ENCODE assay signal across 16 mouse cellular contexts in genomic region chr19:5459019-5459418, GRCm38 (mm10). TPM values are rescaled to one million over a fixed set of nuclear protein-coding genes. Genes with fewer than 3 reads are reported as not detected.
DNase-seq lines count a peak whose midpoint lies in the region; ATAC-seq lines count a peak whose summit lies in the region.
"Had no signal": no experiment of that assay in that cellular context is flagged by ENCODE, and none has a peak within 500 bp of the region (broad histone marks: within the 10 kb centered on the region; RNA-seq: fewer than 3 reads in every experiment).

No protein-coding gene starts in this region.

- no peak overlapping the region for H3K4me2 ChIP-seq in heart, embryonic 11.5 days

- H3K4me3 ChIP-seq in heart, embryonic 11.5 days (ENCODE audit: low read depth, low read length), result no peak overlapping the region

- DNase-seq in heart, postnatal 10 days, result peak; percentile 43 to 54
- DNase-seq in left cerebral cortex, postnatal 14 days (ENCODE audit: low spot score in 2 of 2), result peak; percentile 51 to 81
- no peak for DNase-seq in left cerebral cortex, postnatal 4 days
- DNase-seq in adipocyte (ENCODE audit: low spot score), result peak; percentile 81
- DNase-seq in layer of hippocampus, postnatal 36 days, result peak; percentile 56 to 61
- DNase-seq in thymus, postnatal 0 days (ENCODE audit: low spot score), result no peak
- DNase-seq: embryo, embryonic 11 days; thymus, adult 2 months had no signal

- H3K4me1 ChIP-seq in heart, embryonic 11.5 days (ENCODE audit: control insufficient read depth, insufficient read depth, low read length), result peaks cover 28% of the 10 kb centered on the region

- H3K36me3 ChIP-seq in heart, embryonic 11.5 days (ENCODE audit: control insufficient read depth, insufficient read depth, low read length), result no peaks in the 10 kb centered on the region

- no peak overlapping the region for H3K9ac ChIP-seq in heart, embryonic 11.5 days (ENCODE audit: low read depth, low read length)

- WGBS in heart, embryonic 11.5 days (ENCODE audit: insufficient replicate concordance), result 54% methylated on average over 7 of the region's 7 CpGs

- no peaks in the 10 kb centered on the region for H3K9me3 ChIP-seq in heart, embryonic 11.5 days (replicated peaks; ENCODE audit: control insufficient read depth, low read length)

- intact Hi-C loops in heart, postnatal 10 days (cut with DNase I), result no loop called here
- intact Hi-C loops in left cerebral cortex, postnatal 14 days (cut with DNase I), result no loop called here
- intact Hi-C loops in left cerebral cortex, postnatal 4 days (cut with DNase I), result no loop called here

- H3K27me3 ChIP-seq in heart, embryonic 11.5 days (ENCODE audit: control insufficient read depth, insufficient read depth, low read length), result no peaks in the 10 kb centered on the region

- no peak for ATAC-seq in heart, embryonic 11.5 days (replicated peaks; ENCODE audit: insufficient number of reproducible peaks, low FRiP score, low TSS enrichment)
- ATAC-seq in megakaryocyte progenitor cell, adult 5-6 weeks (replicated peaks; ENCODE audit: poor library complexity), result no peak
- ATAC-seq: inflammation-experienced regulatory T-cells, adult 6 months had no signal

- H3K27ac ChIP-seq in heart, embryonic 11.5 days (ENCODE audit: low read depth, low read length), result no peak overlapping the region
- H3K27ac ChIP-seq: macrophage had no signal

RNA-seq across cellular contexts. Expression of gene Ccdc85b, which starts 1.3 kb away (rescaled TPM):
- 10 to 100 TPM; 12.5 to 14.5 TPM for total RNA-seq in heart, postnatal 10 days (2021)
- polyA plus RNA-seq in heart, embryonic 11.5 days (2014; fragmentation: Nextera tagmentation; extraction: Ambion mirVana), result 8.1 and 10.0 TPM in 2 replicates
- 10 to 100 TPM; 25.8 to 26.3 TPM for total RNA-seq in left cerebral cortex, postnatal 14 days (2021)
- total RNA-seq in left cerebral cortex, postnatal 4 days (2021), result 10 to 100 TPM; 20.8 to 21.6 TPM
- 10 to 100 TPM; 34.8 to 38.3 TPM for total RNA-seq in layer of hippocampus, postnatal 36 days (2021)
- polyA plus RNA-seq in thymus, postnatal 0 days (2015; fragmentation: Nextera tagmentation; extraction: Ambion mirVana), result 7.3 and 8.2 TPM in 2 replicates
- total RNA-seq in megakaryocyte progenitor cell, adult 5-6 weeks (2015), result 0.99 and 1.2 TPM in 2 replicates
- total RNA-seq in megakaryocyte progenitor cell, adult 5-6 weeks (2017), result 2.5 and 3.0 TPM in 2 replicates

RNA-seq across cellular contexts. Expression of gene Fibp, which starts 1.4 kb away (rescaled TPM):
- total RNA-seq in heart, postnatal 10 days (2021), result 10 to 100 TPM; 90.2 to 91.5 TPM
- polyA plus RNA-seq in heart, embryonic 11.5 days (2014; fragmentation: Nextera tagmentation; extraction: Ambion mirVana), result 73.6 and 79.8 TPM in 2 replicates
- 10 to 100 TPM; 82.9 to 86.6 TPM for total RNA-seq in left cerebral cortex, postnatal 14 days (2021)
- 100 to 1,000 TPM; 124 to 139 TPM for total RNA-seq in left cerebral cortex, postnatal 4 days (2021)
- 10 to 100 TPM; 85.5 to 86.3 TPM for total RNA-seq in layer of hippocampus, postnatal 36 days (2021)
- 104 and 112 TPM in 2 replicates for polyA plus RNA-seq in thymus, postnatal 0 days (2015; fragmentation: Nextera tagmentation; extraction: Ambion mirVana)
- 50.2 and 73.5 TPM in 2 replicates for total RNA-seq in megakaryocyte progenitor cell, adult 5-6 weeks (2015)
- 107 and 197 TPM in 2 replicates for total RNA-seq in megakaryocyte progenitor cell, adult 5-6 weeks (2017)

RNA-seq across cellular contexts. Expression of gene Ctsw, which starts 9.3 kb away (rescaled TPM):
- under 1 TPM; 0.41 to 0.45 TPM for total RNA-seq in heart, postnatal 10 days (2021)
- polyA plus RNA-seq in heart, embryonic 11.5 days (2014; fragmentation: Nextera tagmentation; extraction: Ambion mirVana), result 0.84 and 0.86 TPM in 2 replicates
- 1 to 10 TPM; 2.2 to 2.7 TPM for total RNA-seq in left cerebral cortex, postnatal 14 days (2021)
- 1 to 10 TPM; 1.3 to 2.1 TPM for total RNA-seq in left cerebral cortex, postnatal 4 days (2021)
- not detected for total RNA-seq in layer of hippocampus, postnatal 36 days (2021)
- polyA plus RNA-seq in thymus, postnatal 0 days (2015; fragmentation: Nextera tagmentation; extraction: Ambion mirVana), result 42.8 and 43.0 TPM in 2 replicates
- total RNA-seq in megakaryocyte progenitor cell, adult 5-6 weeks (2015), result 0.47 and 0.83 TPM in 2 replicates
- total RNA-seq in megakaryocyte progenitor cell, adult 5-6 weeks (2017), result 0.44 and 0.79 TPM in 2 replicates
- total RNA-seq: gastrocnemius, adult 18-20 months had no signal

RNA-seq across cellular contexts. Expression of gene Fosl1, which starts 11.7 kb away (rescaled TPM):
- not detected for total RNA-seq in heart, postnatal 10 days (2021)
- not detected in 2 replicates for polyA plus RNA-seq in heart, embryonic 11.5 days (2014; fragmentation: Nextera tagmentation; extraction: Ambion mirVana)
- not detected for total RNA-seq in left cerebral cortex, postnatal 14 days (2021)
- not detected for total RNA-seq in left cerebral cortex, postnatal 4 days (2021)
- not detected for total RNA-seq in layer of hippocampus, postnatal 36 days (2021)
- polyA plus RNA-seq in thymus, postnatal 0 days (2015; fragmentation: Nextera tagmentation; extraction: Ambion mirVana), result 0.47 TPM in 1 of 2 replicates, not detected in the other
- total RNA-seq in megakaryocyte progenitor cell, adult 5-6 weeks (2015), result 0.47 and 0.98 TPM in 2 replicates
- total RNA-seq in megakaryocyte progenitor cell, adult 5-6 weeks (2017), result 1.2 TPM in 1 of 2 replicates, not detected in the other
- total RNA-seq: left cerebral cortex, postnatal 10 days had no signal
- polyA plus RNA-seq: inflammation-experienced regulatory T-cells, adult 6 months; liver, embryonic 16.5 days; macrophage; midbrain, postnatal 0 days had no signal

RNA-seq across cellular contexts. Expression of gene Efemp2, which starts 14.7 kb away (rescaled TPM):
- total RNA-seq in heart, postnatal 10 days (2021), result 10 to 100 TPM; 28.6 to 32.7 TPM
- polyA plus RNA-seq in heart, embryonic 11.5 days (2014; fragmentation: Nextera tagmentation; extraction: Ambion mirVana), result 72.2 and 72.5 TPM in 2 replicates
- 10 to 100 TPM; 14.5 to 15.9 TPM for total RNA-seq in left cerebral cortex, postnatal 14 days (2021)
- total RNA-seq in left cerebral cortex, postnatal 4 days (2021), result 10 to 100 TPM; 23.7 to 25.4 TPM
- total RNA-seq in layer of hippocampus, postnatal 36 days (2021), result 10 to 100 TPM; 10.9 to 12.4 TPM
- 26.5 and 27.9 TPM in 2 replicates for polyA plus RNA-seq in thymus, postnatal 0 days (2015; fragmentation: Nextera tagmentation; extraction: Ambion mirVana)
- 0.54 TPM in 1 of 2 replicates, not detected in the other for total RNA-seq in megakaryocyte progenitor cell, adult 5-6 weeks (2015)
- total RNA-seq in megakaryocyte progenitor cell, adult 5-6 weeks (2017), result not detected in 2 replicates

Comparison
In these comparisons a context has a peak if more than half of its experiments do, and no peak if none do; other contexts are left out.
1. DNase-seq: peak in heart, postnatal 10 days (2 of 2), left cerebral cortex, postnatal 14 days (2 of 2), adipocyte (single experiment) and layer of hippocampus, postnatal 36 days (2 of 2); none in left cerebral cortex, postnatal 4 days (single experiment) and thymus, postnatal 0 days (single experiment).